Mouse (Mus musculus) C2C12 (cell line): ENCODE results near the gene Klhl20. TPM values are rescaled to one million over a fixed set of nuclear protein-coding genes. Genes with fewer than 3 reads are reported as not detected.

ENCODE experiments used
- H3K27me3 ChIP-seq: one replicate; pipeline ENCODE4 v1.6.1; 2011; ENCODE audit not compliant: control insufficient read depth, insufficient read depth, insufficient read length
- H3K36me3 ChIP-seq: one replicate; pipeline ENCODE4 v1.6.1; 2011; ENCODE audit not compliant: control insufficient read depth, insufficient read depth
- H3K4me3 ChIP-seq: one replicate; pipeline ENCODE4 v1.5.1; 2011; ENCODE audit warnings: mild to moderate bottlenecking, control low read depth; ENCODE audit not compliant: poor library complexity, insufficient read depth, severe bottlenecking
- H3K79me2 ChIP-seq: one replicate; pipeline ENCODE4 v1.6.1; 2011; ENCODE audit not compliant: control insufficient read depth, insufficient read depth
- H3K79me3 ChIP-seq: one replicate; pipeline ENCODE4 v1.6.1; 2011; ENCODE audit warnings: low read depth, control low read depth
- H3ac ChIP-seq: one replicate; pipeline ENCODE3; 2011; ENCODE audit warnings: low read depth; ENCODE audit not compliant: control insufficient read depth, insufficient read length
- CEBPB ChIP-seq: IDR thresholded peaks from one replicate; pipeline ENCODE4 v1.6.1; 2011; ENCODE audit warnings: low read depth, mild to moderate bottlenecking, control low read depth, moderate library complexity
- CTCF ChIP-seq: IDR thresholded peaks from one replicate; pipeline ENCODE4 v1.5.1; 2011; ENCODE audit not compliant: control insufficient read depth, insufficient read depth, insufficient read length
- FOSL1 ChIP-seq: IDR thresholded peaks from one replicate; pipeline ENCODE4 v1.8.0; 2011; ENCODE audit warnings: mild to moderate bottlenecking, low read length; ENCODE audit not compliant: poor library complexity, insufficient read depth, severe bottlenecking
- MAX ChIP-seq: IDR thresholded peaks from one replicate; pipeline ENCODE4 v1.6.1; 2011; ENCODE audit warnings: mild to moderate bottlenecking, control low read depth
- MYOD1 ChIP-seq: IDR thresholded peaks from one replicate; pipeline ENCODE4 v1.6.1; 2011; ENCODE audit warnings: low read depth; ENCODE audit not compliant: control insufficient read depth, insufficient read length
- MYOG ChIP-seq: IDR thresholded peaks from one replicate; pipeline ENCODE4 v1.6.1; 2011; ENCODE audit not compliant: control insufficient read depth, insufficient read length; ENCODE audit errors: extremely low read depth
- USF1 ChIP-seq: IDR thresholded peaks from one replicate; pipeline ENCODE4 v1.6.1; 2011; ENCODE audit warnings: low read depth, mild to moderate bottlenecking, control low read depth, moderate library complexity
- polyA plus RNA-seq: library from polyadenylated mRNA; unstranded; fragments of >200 nt; fragmentation: generic; extraction: Trizol; gene quantifications from one replicate; pipeline ENCODE4 v1.2.1, GENCODE M21; 2012; ENCODE audit warnings: missing spikeins

The Klhl20 gene
- polyA plus RNA-seq, 1 experiment = 7.5 TPM

GRCm38 (mm10) chr1:161140026-161140762, 8.9 kb upstream of the Klhl20 start:
- Histone ChIP-seq H3K36me3 (no peaks in the 10 kb centered on the region), H3K27me3 (no peaks in the 10 kb centered on the region), H3K79me3 (no peaks in the 10 kb centered on the region), H3K4me3 (no peak overlapping the region), H3ac (no peak overlapping the region), H3K79me2 (no peaks in the 10 kb centered on the region)
- TF ChIP-seq MYOD1 (no peak), USF1 (no peak), CEBPB (no peak), MAX (no peak), FOSL1 (no peak), CTCF (no peak), MYOG (no peak)

DNA sequence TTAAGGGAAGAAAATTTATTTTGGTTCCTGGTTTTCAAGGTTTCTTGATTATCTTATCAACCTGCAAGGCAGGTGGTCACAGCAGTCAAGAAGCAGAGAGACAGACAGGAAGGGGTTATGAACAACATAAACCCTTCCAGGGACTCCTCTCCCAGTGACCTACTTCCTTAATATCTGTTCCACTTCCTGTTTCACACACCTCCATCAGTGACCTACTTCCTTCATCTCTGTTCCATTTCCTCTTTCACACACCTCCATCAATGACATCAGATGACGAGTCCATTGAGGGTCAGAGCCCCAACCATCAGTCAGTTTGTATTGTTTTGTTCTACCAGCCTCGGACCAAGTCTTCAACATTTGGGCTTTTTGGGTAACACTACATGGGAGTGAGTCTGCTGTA, 8.2 kb upstream of the Klhl20 start:
- no peaks in the 10 kb centered on the region for H3K36me3 ChIP-seq
- H3K79me2 ChIP-seq = no peaks in the 10 kb centered on the region
- H3ac ChIP-seq = no peak overlapping the region
- no peak overlapping the region for H3K4me3 ChIP-seq
- no peaks in the 10 kb centered on the region for H3K27me3 ChIP-seq
- TF ChIP-seq FOSL1 (no peak), MYOD1 (no peak), CTCF (no peak), MAX (no peak), MYOG (no peak), USF1 (no peak), CEBPB (no peak)
- H3K79me3 ChIP-seq = no peaks in the 10 kb centered on the region

GRCm38 (mm10) chr1:161126461-161126860, 4.8 kb downstream of the Klhl20 start:
- Histone ChIP-seq H3K36me3 (peaks cover 5% of the 10 kb centered on the region), H3K4me3 (no peak overlapping the region), H3K27me3 (no peaks in the 10 kb centered on the region), H3K79me3 (peaks cover 12% of the 10 kb centered on the region), H3ac (no peak overlapping the region), H3K79me2 (peaks cover 34% of the 10 kb centered on the region)
- no peak for TF ChIP-seq MAX
- TF ChIP-seq MYOD1 = no peak
- TF ChIP-seq CTCF = no peak
- no peak for TF ChIP-seq CEBPB
- no peak for TF ChIP-seq USF1
- no peak for TF ChIP-seq MYOG
- no peak for TF ChIP-seq FOSL1

DNA sequence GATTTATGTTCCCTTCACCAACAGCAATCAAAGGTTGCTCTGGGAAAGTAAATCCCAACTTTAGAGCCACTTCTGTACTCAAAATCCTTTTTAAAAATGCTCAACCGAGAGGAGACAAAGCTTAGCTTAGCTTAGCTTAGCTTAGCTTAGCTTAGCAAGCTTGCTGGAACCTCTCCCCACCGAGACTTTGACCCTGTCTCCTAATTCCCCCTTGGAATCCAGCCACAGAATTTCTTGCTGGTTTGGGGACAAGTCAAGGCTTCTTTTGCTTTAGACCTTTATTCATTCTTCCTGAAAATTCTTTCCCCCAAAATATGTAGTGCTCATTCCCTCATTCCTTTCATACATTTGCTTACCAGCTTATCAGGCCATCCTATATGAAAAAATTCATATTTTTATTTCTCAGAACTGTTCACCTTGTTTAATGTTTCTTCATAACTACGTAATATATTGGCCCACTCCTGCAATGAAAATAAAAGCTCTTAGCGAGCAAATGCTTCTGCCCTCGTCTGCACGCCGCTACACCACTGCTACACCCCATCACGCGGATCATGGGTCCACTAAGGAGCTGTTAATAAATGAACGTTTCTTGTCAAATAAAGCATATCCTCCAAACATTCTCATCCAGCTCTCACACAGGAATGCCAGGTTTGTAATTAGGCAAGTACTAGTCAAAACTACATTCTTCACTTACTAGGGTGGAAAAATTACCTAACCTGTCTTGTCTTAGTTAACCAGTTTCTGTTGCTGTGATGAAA, 8.5 kb downstream of the Klhl20 start:
- no peaks in the 10 kb centered on the region for H3K27me3 ChIP-seq
- no peak overlapping the region for H3ac ChIP-seq
- H3K36me3 ChIP-seq = peaks cover 4% of the 10 kb centered on the region
- no peak overlapping the region for H3K4me3 ChIP-seq
- H3K79me3 ChIP-seq = peaks cover 3% of the 10 kb centered on the region
- peaks cover 11% of the 10 kb centered on the region for H3K79me2 ChIP-seq
- TF ChIP-seq CEBPB (no peak), MAX (no peak), USF1 (no peak), CTCF (no peak), MYOG (no peak), FOSL1 (no peak), MYOD1 (no peak)

GRCm38 (mm10) chr1:161114591-161114990, 16.7 kb downstream of the Klhl20 start:
- Histone ChIP-seq H3K4me3 (no peak overlapping the region), H3K27me3 (no peaks in the 10 kb centered on the region), H3ac (no peak overlapping the region), H3K79me3 (peaks cover 2% of the 10 kb centered on the region), H3K36me3 (no peaks in the 10 kb centered on the region), H3K79me2 (no peaks in the 10 kb centered on the region)
- TF ChIP-seq MYOG (no peak), CTCF (no peak), USF1 (no peak), MYOD1 (no peak), CEBPB (no peak), FOSL1 (no peak)

GRCm38 (mm10) chr1:161109216-161109615, 22.1 kb downstream of the Klhl20 start:
- H3K4me3 ChIP-seq = no peak overlapping the region
- TF ChIP-seq MYOD1 = no peak
- no peak for TF ChIP-seq CEBPB
- no peak for TF ChIP-seq FOSL1
- no peak for TF ChIP-seq USF1
- no peak for TF ChIP-seq CTCF
- no peak for TF ChIP-seq MYOG
- TF ChIP-seq MAX = no peak
- peaks cover 19% of the 10 kb centered on the region for H3K36me3 ChIP-seq
- no peaks in the 10 kb centered on the region for H3K79me3 ChIP-seq
- no peaks in the 10 kb centered on the region for H3K79me2 ChIP-seq
- no peak overlapping the region for H3ac ChIP-seq
- no peaks in the 10 kb centered on the region for H3K27me3 ChIP-seq
